Mouse (Mus musculus): Measurements from ENCODE around the gene Arid2.
A peak's percentile ranks its signal among the peaks of the same experiment; 100 is the strongest.

Gene Arid2

GRCm38 (mm10) chr15:96344591-96345285 lies 57.4 kb downstream of the Arid2 start:
- no peak for DNase-seq (ENCODE audit: low read depth, low spot score)

DNA sequence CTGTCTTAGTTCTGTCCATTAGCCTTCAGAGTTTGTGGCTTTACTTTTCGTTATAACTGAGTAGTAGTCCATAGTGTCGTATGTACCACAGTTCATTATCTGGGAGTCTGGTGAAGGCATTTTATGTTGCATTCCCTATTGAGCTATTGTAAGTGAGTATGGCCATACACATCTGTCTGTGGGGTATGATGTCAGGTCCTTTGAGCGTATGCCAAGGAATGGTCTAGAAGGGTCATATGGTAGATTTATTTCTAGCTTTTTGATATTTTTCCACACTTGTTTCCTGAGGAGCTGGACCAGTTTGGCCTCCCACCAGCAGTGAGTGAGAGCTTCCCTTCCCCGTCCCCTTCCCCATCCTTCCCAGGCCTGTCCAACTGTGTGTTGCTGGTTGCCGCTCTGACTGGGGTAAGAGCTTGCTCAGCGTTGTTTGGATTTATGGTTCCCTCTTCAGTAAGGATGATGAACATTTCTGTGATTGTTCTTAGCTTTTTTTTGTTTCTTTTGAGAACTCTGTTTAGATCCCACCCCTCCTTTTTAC lies 58.1 kb downstream of the Arid2 start:
- no peak for DNase-seq (ENCODE audit: low read depth, low spot score)

DNA sequence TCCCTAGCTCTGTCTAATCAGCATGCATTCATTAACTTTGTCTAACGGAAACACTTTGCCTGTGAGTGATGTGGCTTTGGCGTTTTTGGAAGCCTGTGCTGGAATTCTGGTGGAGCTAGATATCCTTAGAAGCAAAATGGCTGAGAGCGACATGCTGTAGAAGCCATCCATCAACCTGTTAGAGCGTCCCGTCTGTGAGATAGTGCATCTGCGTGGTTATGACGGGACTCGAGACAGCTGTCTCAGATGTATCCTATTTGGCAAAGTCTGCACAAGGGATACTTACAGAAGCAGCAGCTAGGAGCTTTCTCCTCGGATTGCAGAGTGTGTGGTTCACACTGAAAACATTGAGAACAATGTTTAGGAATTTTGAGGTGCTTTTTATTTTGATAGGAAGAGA lies 64.1 kb downstream of the Arid2 start:
- no peak for DNase-seq (ENCODE audit: low read depth, low spot score)

GRCm38 (mm10) chr15:96358871-96359270 lies 71.6 kb downstream of the Arid2 start:
- DNase-seq (ENCODE audit: low read depth, low spot score), result no peak

DNA sequence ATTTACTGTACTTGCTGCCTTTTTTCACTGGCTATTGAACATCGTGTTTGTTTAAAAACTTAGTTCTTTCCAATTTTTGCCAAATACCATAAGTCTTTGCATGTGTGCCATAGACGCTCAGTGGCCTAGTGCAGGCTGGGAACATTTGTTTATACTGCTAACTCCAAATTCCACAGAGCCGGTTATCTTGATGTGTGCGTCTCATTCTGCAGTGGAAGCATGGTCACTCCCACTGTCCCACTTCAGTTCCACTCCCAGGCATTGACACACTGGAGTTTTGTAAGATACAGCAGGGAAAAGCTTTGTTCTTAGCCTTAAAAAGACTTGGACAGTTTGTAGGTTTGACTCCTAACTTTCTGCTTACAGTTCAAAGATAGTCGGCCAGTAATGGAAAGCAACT lies 73.3 kb downstream of the Arid2 start:
- DNase-seq (ENCODE audit: low read depth, low spot score), result no peak

DNA sequence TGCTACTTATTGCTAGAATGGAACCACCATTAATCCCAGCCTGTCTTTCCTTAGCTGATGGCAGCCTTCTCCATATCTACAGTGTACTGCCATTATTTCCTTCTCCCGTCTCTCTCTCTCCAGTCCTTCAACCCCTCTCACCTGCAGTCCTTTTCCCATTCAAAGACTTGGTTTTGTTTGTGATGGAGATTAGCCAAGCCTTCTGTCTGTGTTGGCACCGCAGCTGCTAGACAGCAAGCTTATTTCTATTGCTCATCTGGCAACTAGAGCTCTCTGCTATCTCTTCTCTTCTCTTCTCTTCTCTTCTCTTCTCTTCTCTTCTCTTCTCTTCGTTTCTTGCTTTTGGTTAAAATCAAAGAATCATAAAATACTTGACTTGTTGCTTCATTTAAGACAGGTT lies 78.0 kb downstream of the Arid2 start:
- DNase-seq (ENCODE audit: low read depth, low spot score), result no peak

DNA sequence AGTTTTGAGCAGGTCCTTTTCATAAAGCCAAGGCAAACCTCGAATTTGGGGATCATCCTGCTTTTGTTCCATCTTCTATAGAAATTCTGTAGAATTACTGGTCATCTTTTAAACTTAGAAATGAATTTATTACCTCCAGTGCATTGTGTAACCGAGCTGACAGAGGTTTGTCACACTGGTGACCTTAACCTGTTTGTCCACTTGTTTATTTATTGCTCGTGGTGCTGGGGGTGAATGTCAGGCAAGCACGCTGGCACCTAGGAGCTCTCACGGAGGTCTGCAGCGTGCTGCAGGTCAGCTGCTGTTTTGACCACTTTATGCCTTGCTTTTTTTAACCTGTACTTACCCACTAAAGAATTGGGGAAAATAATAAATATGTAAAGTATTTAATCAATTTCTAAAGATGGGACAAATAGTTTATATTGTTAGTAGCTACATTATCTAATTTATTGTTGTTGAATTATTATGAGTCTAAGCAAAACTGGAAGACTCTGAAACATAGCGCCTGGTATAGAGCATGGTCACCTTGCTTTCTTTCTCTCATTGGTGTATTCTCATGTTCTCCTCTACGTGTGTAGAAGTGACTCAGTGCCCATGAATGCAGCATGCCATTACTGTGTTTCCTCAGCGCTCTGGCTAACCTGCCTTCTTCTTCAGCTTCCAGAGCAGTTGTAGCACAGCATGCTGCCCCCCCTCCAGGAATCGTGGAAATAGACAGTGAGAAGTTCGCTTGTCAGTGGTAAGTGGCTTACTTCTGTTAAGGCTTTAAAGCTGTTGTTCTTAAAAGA lies 79.1 kb downstream of the Arid2 start:
- DNase-seq (ENCODE audit: low read depth, low spot score), result no peak

GRCm38 (mm10) chr15:96371311-96371710 lies 84.0 kb downstream of the Arid2 start:
- DNase-seq (ENCODE audit: low read depth, low spot score), result no peak

DNA sequence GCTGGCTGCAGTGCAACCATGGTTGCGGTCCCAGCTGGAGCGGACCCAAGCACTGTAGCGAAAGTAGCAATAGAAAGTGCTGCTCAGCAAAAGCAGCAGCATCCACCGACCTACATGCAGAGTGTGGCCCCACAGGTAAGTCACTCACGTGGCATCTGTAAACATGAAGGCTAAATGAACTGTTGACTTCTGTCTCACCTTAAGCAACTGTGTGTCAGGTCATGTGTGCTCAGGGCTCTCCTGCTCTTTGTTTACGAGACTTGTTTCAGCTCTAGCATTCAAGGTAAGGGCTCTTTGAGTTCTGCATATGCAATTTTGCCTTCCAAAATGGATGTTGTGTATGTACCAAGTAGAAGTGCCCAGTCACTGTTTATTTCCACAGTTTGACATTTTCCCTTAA lies 85.3 kb downstream of the Arid2 start:
- DNase-seq (ENCODE audit: low read depth, low spot score), result no peak

GRCm38 (mm10) chr15:96373161-96373560 lies 85.8 kb downstream of the Arid2 start:
- peak; percentile 12 for DNase-seq (ENCODE audit: low read depth, low spot score)

DNA sequence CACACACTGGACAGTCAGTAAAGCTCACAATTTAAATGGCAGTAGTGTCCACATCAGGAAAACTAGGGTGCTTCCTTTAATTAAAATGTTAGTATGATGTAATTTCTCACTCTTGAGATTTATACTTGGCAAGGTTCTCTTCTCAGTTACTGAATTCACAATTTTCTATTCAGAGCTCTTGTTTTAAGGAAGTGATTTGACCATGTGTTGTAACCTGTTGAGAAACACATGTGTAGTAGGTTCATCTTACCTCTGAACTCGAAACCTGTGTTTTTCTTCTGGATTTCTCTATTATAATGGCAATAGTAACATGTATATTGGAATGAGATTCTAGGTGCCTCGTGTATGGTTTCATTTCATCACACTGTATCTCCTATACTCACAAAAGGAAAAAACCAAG lies 88.9 kb downstream of the Arid2 start:
- no peak for DNase-seq (ENCODE audit: low read depth, low spot score)

GRCm38 (mm10) chr15:96377263-96377662 lies 89.9 kb downstream of the Arid2 start:
- DNase-seq (ENCODE audit: low read depth, low spot score), result no peak

GRCm38 (mm10) chr15:96377701-96378100 lies 90.4 kb downstream of the Arid2 start:
- DNase-seq (ENCODE audit: low read depth, low spot score), result no peak

GRCm38 (mm10) chr15:96382223-96382622 lies 94.9 kb downstream of the Arid2 start:
- no peak for DNase-seq (ENCODE audit: low read depth, low spot score)

DNA sequence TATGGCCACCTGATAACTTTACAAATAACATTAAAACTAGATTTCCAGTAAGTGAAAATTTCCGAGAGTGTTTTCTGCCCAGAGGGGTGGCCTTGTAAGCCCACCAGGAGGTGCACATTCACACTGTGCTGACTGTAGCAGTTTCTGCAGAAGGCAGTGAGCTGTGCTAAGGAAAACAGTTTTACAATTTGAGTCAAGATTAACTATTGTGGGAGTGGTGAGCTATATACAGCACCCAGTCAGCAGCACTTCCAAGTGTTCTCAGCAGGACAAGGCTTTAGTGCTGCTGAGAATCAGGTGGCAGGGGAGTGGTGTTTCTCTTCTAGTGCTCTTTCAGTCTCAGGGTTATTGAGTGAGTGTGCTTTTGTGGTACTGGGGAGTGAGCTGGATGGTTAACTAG lies 101.2 kb downstream of the Arid2 start:
- DNase-seq (ENCODE audit: low read depth, low spot score), result no peak

GRCm38 (mm10) chr15:96392878-96393277 lies 105.6 kb downstream of the Arid2 start:
- DNase-seq (ENCODE audit: low read depth, low spot score), result no peak

- DNase-seq (ENCODE audit: low read depth, low spot score), result no peak
Measured at GRCm38 (mm10) chr15:96395071-96395470, 107.8 kb downstream of the Arid2 start.

DNA sequence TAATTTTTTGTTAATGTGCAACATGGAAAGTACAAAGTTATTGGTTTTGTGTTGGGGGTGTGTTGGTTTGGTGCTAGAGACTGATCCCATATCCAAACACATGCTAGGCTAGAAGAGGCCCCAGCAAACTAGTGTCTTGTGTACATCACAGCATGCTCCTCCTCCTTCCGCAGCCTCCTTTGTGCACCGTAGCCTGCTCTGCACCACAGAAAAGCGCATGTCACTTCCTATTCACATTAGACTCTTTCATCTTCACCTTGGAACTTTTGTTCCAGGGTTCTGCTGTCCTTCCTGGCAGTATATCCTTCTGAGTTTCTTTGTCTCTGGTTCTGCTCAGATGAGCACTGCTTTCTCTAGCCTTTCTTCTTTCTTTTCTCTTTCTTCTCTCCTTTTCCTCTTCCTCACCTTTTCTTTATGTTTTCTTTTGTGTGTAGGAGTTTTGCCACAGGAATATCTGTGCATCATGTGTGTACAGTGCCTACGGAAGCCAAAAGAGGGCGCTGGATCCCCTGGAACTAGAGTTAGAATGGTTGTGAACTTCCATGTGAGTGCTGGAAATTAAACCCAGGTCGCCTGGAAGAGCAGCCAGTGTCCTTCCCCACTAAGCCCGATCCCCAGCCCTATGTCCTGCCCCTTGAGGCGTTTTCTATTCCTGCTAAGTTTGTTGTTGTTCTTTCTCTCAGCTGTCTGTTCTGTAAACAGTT lies 109.5 kb downstream of the Arid2 start:
- no peak for DNase-seq (ENCODE audit: low read depth, low spot score)

DNA sequence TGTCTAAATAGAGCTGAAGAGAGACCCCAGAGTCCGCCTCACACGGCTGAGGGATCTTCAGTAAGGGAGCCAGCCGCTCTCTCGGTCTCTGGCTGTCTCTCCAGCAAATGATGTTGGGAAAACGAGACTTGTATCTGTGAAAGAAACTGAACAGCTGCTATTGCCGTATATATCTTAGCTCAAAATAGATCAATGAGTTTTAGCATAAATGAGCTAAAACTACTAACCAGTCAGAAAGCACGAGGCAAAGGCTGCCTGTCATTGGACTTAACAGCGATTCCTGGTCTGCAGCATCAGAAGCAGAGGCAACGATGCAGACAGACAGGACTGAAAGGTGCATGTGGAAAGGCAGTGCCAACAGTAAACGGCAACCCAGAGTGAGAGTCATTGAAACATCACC lies 111.0 kb downstream of the Arid2 start:
- DNase-seq (ENCODE audit: low read depth, low spot score), result no peak

- DNase-seq (ENCODE audit: low read depth, low spot score), result peak; percentile 24
Measured at GRCm38 (mm10) chr15:96405548-96405947, 118.2 kb downstream of the Arid2 start.

DNA sequence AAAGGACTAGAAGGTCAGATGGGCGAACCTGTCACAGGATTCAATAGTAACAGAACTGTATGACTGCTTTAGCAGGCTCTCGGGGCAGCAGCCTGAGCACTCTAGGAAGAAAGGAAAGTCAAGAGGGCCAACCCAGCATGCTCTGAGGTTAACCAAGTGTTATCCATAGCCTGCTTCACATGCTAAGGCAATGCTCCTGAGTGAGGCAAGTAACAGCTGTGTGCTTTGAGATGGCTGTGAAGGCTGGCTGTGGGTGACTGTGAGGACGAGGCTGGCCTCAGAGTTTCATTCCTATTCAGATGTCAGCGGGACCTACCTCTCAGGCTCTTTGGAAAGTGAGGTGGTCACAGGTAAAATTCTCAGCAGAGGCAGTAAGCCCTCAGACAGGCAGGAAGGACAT lies 118.9 kb downstream of the Arid2 start:
- DNase-seq (ENCODE audit: low read depth, low spot score), result peak; percentile 23

- DNase-seq (ENCODE audit: low read depth, low spot score), result no peak
Measured at GRCm38 (mm10) chr15:96407151-96407550, 119.8 kb downstream of the Arid2 start.

All from A20 (cell line).